Mouse (Mus musculus) E14TG2a.4 (cell line): ENCODE data around the gene Elovl1.

Experiments
- CTCF ChIP-seq: conservative IDR thresholded peaks from 2 replicates; pipeline ENCODE4 v1.5.1; 2014; ENCODE audit warnings: low read length
- POU5F1 ChIP-seq: IDR thresholded peaks from 2 replicates; pipeline ENCODE4 v1.6.1; 2014; ENCODE audit warnings: low read length, borderline replicate concordance

- TF ChIP-seq CTCF = no peak
- TF ChIP-seq POU5F1 = no peak
Measured at GRCm38 (mm10) chr4:118432332-118432731, 4.4 kb downstream of the Elovl1 start.
